Mouse (Mus musculus) stomach, postnatal 0 days (tissue): ENCODE measurements at regions not wholly inside any gene's neighbourhood (a gene's known extent, or its start where the extent isn't known, plus 50 kb on each side); places are given as distances from the start of the nearest gene placed in this dataset.

Experiments used
- ATAC-seq: fragments of 200-750 bp; cut with Nextera tagmentation; 2 replicates; pipeline ENCODE4 v1.8.0; 2017; ENCODE audit not compliant: low FRiP score, low TSS enrichment
- DNase-seq: peaks from one replicate; pipeline ENCODE4 v3.0.0-alpha.2; 2016; ENCODE audit warnings: low spot score
- H3K27ac ChIP-seq: fragments of 300-500 bp; sonication (generic); replicated peaks from 2 replicates; pipeline ENCODE4 v1.5.1; 2014; ENCODE audit warnings: mild to moderate bottlenecking, control low read depth
- H3K27me3 ChIP-seq: fragments of 300-500 bp; sonication (generic); 2 replicates; pipeline ENCODE4 v1.6.1; 2014; ENCODE audit warnings: low read length; ENCODE audit not compliant: control insufficient read depth, insufficient read depth
- H3K36me3 ChIP-seq: fragments of 300-500 bp; sonication (generic); 2 replicates; pipeline ENCODE4 v1.6.1; 2014; ENCODE audit warnings: low read length, mixed read lengths; ENCODE audit not compliant: control insufficient read depth, insufficient read depth
- H3K4me1 ChIP-seq: fragments of 300-500 bp; sonication (generic); replicated peaks from 2 replicates; pipeline ENCODE4 v1.6.1; 2014; ENCODE audit warnings: antibody characterized with exemption; ENCODE audit not compliant: control insufficient read depth, insufficient read depth
- H3K4me2 ChIP-seq: fragments of 300-500 bp; sonication (generic); replicated peaks from 2 replicates; pipeline ENCODE4 v1.6.1; 2014; ENCODE audit warnings: low read depth, mild to moderate bottlenecking, control low read depth, moderate library complexity
- H3K4me3 ChIP-seq: fragments of 300-500 bp; sonication (generic); 2 replicates; pipeline ENCODE4 v1.5.1; 2014; ENCODE audit warnings: low read depth, low read length, control low read depth
- H3K9ac ChIP-seq: fragments of 300-500 bp; sonication (generic); 2 replicates; pipeline ENCODE4 v1.6.1; 2014; ENCODE audit warnings: mild to moderate bottlenecking, low read length, control low read depth, mixed read lengths
- H3K9me3 ChIP-seq: fragments of 300-500 bp; sonication (generic); 2 replicates; pipeline ENCODE4 v1.6.1; 2016; ENCODE audit warnings: low read length; ENCODE audit not compliant: control insufficient read depth
- CTCF ChIP-seq: IDR thresholded peaks from 2 replicates; pipeline ENCODE4 v1.5.1; 2016; ENCODE audit warnings: antibody characterized with exemption, low read depth, mild to moderate bottlenecking, moderate library complexity
- EP300 ChIP-seq: optimal IDR thresholded peaks from 2 replicates; pipeline ENCODE3; 2016; ENCODE audit warnings: antibody characterized with exemption
- WGBS: fragments of 180-500 bp; shearing (Covaris S2); extraction: QIAGEN DNeasy Blood & Tissue Kit; methylation state at CpG from one replicate; pipeline ENCODE4 v1.1.7; 2014; 5-methylcytosine and 5-hydroxymethylcytosine counted together

- no peak for TF ChIP-seq CTCF
- no peak for TF ChIP-seq EP300
- no peaks in the 10 kb centered on the region for H3K9me3 ChIP-seq
- H3K27ac ChIP-seq = peak overlapping the region; percentile 49
- no peak overlapping the region for H3K4me2 ChIP-seq
- H3K36me3 ChIP-seq = no peaks in the 10 kb centered on the region
- no peak overlapping the region for H3K4me3 ChIP-seq
- WGBS = 51% methylated on average over 13 of the region's 13 CpGs
- DNase-seq (no peak), ATAC-seq (no peak)
- no peaks in the 10 kb centered on the region for H3K27me3 ChIP-seq
- no peak overlapping the region for H3K9ac ChIP-seq
- no peaks in the 10 kb centered on the region for H3K4me1 ChIP-seq
Measured at GRCm38 (mm10) chr4:150750445-150751213, 98.7 kb upstream of the Slc45a1 start.

GRCm38 (mm10) chr4:150749066-150749465, 97.1 kb upstream of the Slc45a1 start:
- no peak overlapping the region for H3K4me2 ChIP-seq
- H3K4me3 ChIP-seq = no peak overlapping the region
- no peaks in the 10 kb centered on the region for H3K36me3 ChIP-seq
- no peaks in the 10 kb centered on the region for H3K4me1 ChIP-seq
- H3K27me3 ChIP-seq = no peaks in the 10 kb centered on the region
- ATAC-seq (no peak), DNase-seq (no peak)
- H3K9me3 ChIP-seq = no peaks in the 10 kb centered on the region
- no peak overlapping the region for H3K27ac ChIP-seq
- no peak overlapping the region for H3K9ac ChIP-seq
- 79% methylated on average over 8 of the region's 8 CpGs for WGBS
- TF ChIP-seq EP300 (no peak), CTCF (no peak)

GRCm38 (mm10) chr4:150748099-150749000, 96.4 kb upstream of the Slc45a1 start:
- ATAC-seq (peak; percentile 77), DNase-seq (peak; percentile 55)
- Histone ChIP-seq H3K4me2 (no peak overlapping the region), H3K4me3 (no peak overlapping the region), H3K4me1 (no peaks in the 10 kb centered on the region), H3K9ac (no peak overlapping the region), H3K27ac (no peak overlapping the region; the same call in 1 of the 2 replicates), H3K9me3 (no peaks in the 10 kb centered on the region), H3K36me3 (no peaks in the 10 kb centered on the region), H3K27me3 (no peaks in the 10 kb centered on the region)
- TF ChIP-seq EP300 (no peak), CTCF (no peak)
- 44% methylated on average over 13 of the region's 13 CpGs for WGBS

GRCm38 (mm10) chr4:150746430-150746923, 94.5 kb upstream of the Slc45a1 start:
- H3K4me2 ChIP-seq = no peak overlapping the region
- ATAC-seq = no peak
- WGBS = 61% methylated on average over 13 of the region's 13 CpGs

GRCm38 (mm10) chr4:150745529-150746429, 93.8 kb upstream of the Slc45a1 start:
- Histone ChIP-seq H3K9ac (0 out of 2 replicates have a peak overlapping the region, but pooled peaks have one; percentile 8), H3K36me3 (no peaks in the 10 kb centered on the region), H3K27ac (peak overlapping the region; percentile 77), H3K27me3 (no peaks in the 10 kb centered on the region), H3K9me3 (no peaks in the 10 kb centered on the region), H3K4me1 (no peaks in the 10 kb centered on the region), H3K4me3 (no peak overlapping the region), H3K4me2 (no peak overlapping the region)
- DNase-seq (peak; percentile 40), ATAC-seq (peak; percentile 69; the same call in 1 of the 2 replicates)
- WGBS = 34% methylated on average over 7 of the region's 7 CpGs
- TF ChIP-seq CTCF (no peak), EP300 (peak; percentile 74)

More at GRCm38 (mm10) chr4:150746430-150746923, 94.5 kb upstream of the Slc45a1 start:
- no peaks in the 10 kb centered on the region for H3K9me3 ChIP-seq
- H3K4me3 ChIP-seq = no peak overlapping the region
- no peak for DNase-seq
- H3K4me1 ChIP-seq = no peaks in the 10 kb centered on the region
- no peaks in the 10 kb centered on the region for H3K27me3 ChIP-seq
- peak overlapping the region; percentile 77 for H3K27ac ChIP-seq
- H3K36me3 ChIP-seq = no peaks in the 10 kb centered on the region
- 0 out of 2 replicates have a peak overlapping the region, but pooled peaks have one; percentile 8 for H3K9ac ChIP-seq
- TF ChIP-seq CTCF (no peak), EP300 (peak; percentile 13)
